ENCODE assay signal across 27 mouse cellular contexts in genomic region chr5:98801495-98801894, GRCm38 (mm10). TPM values are rescaled to one million over a fixed set of nuclear protein-coding genes. Genes with fewer than 3 reads are reported as not detected.
DNase-seq lines count a peak whose midpoint lies in the region; ATAC-seq and TF ChIP-seq lines count a peak whose summit lies in the region.
"Had no signal": no experiment of that assay in that cellular context is flagged by ENCODE, and none has a peak within 500 bp of the region (broad histone marks: within the 10 kb centered on the region; RNA-seq: fewer than 3 reads in every experiment).

No protein-coding gene starts in this region.

- no peaks in the 10 kb centered on the region for H3K4me1 ChIP-seq in hindbrain, postnatal 0 days (ENCODE audit: insufficient read depth, low read length)
- H3K4me1 ChIP-seq in hindbrain, embryonic 16.5 days (ENCODE audit: control insufficient read depth, insufficient read depth, low read depth, low read length): no peaks in the 10 kb centered on the region
- H3K4me1 ChIP-seq in midbrain, postnatal 0 days (ENCODE audit: insufficient read depth, low read length): no peaks in the 10 kb centered on the region
- H3K4me1 ChIP-seq: embryonic facial prominence, embryonic 10.5 days; embryonic facial prominence, embryonic 13.5 days; forebrain, embryonic 15.5 days; heart, embryonic 12.5 days; heart, embryonic 15.5 days had no signal

- H3K27me3 ChIP-seq in hindbrain, postnatal 0 days (ENCODE audit: insufficient read depth, low read length): no peaks in the 10 kb centered on the region
- no peaks in the 10 kb centered on the region for H3K27me3 ChIP-seq in hindbrain, embryonic 16.5 days (replicated peaks; ENCODE audit: control insufficient read depth, insufficient read depth, low read length)
- H3K27me3 ChIP-seq in midbrain, postnatal 0 days (ENCODE audit: insufficient read depth, low read length): no peaks in the 10 kb centered on the region
- H3K27me3 ChIP-seq: embryonic facial prominence, embryonic 13.5 days; forebrain, embryonic 12.5 days; forebrain, embryonic 15.5 days; heart, embryonic 12.5 days; heart, embryonic 15.5 days; hindbrain, embryonic 13.5 days had no signal

- H3K4me3 ChIP-seq in hindbrain, postnatal 0 days (ENCODE audit: low read length): no peak overlapping the region
- no peak overlapping the region for H3K4me3 ChIP-seq in hindbrain, embryonic 16.5 days (ENCODE audit: low read length)
- H3K4me3 ChIP-seq in midbrain, postnatal 0 days (ENCODE audit: low read depth, low read length): no peak overlapping the region
- H3K4me3 ChIP-seq: embryonic facial prominence, embryonic 10.5 days; embryonic facial prominence, embryonic 13.5 days; erythroblast, embryonic 14.5 days; forebrain, embryonic 12.5 days; forebrain, embryonic 15.5 days; heart, embryonic 12.5 days; heart, embryonic 15.5 days; hindbrain, embryonic 13.5 days had no signal

- WGBS in hindbrain, postnatal 0 days: 39% methylated on average over 5 of the region's 5 CpGs
- WGBS in hindbrain, embryonic 16.5 days: 42% methylated on average over 5 of the region's 5 CpGs
- 24% methylated on average over 5 of the region's 5 CpGs for WGBS in midbrain, postnatal 0 days

- H3K27ac ChIP-seq in hindbrain, postnatal 0 days: no peak overlapping the region
- H3K27ac ChIP-seq in hindbrain, embryonic 16.5 days (ENCODE audit: low read depth, low read length): no peak overlapping the region
- no peak overlapping the region for H3K27ac ChIP-seq in midbrain, postnatal 0 days (ENCODE audit: low read depth, low read length)
- H3K27ac ChIP-seq: embryonic facial prominence, embryonic 10.5 days; embryonic facial prominence, embryonic 13.5 days; forebrain, embryonic 12.5 days; forebrain, embryonic 15.5 days; heart, embryonic 15.5 days; hindbrain, embryonic 13.5 days had no signal

- H3K36me3 ChIP-seq in hindbrain, postnatal 0 days (ENCODE audit: insufficient read depth, low read length): no peaks in the 10 kb centered on the region
- no peaks in the 10 kb centered on the region for H3K36me3 ChIP-seq in hindbrain, embryonic 16.5 days (ENCODE audit: control insufficient read depth, insufficient read depth, low read length)
- no peaks in the 10 kb centered on the region for H3K36me3 ChIP-seq in midbrain, postnatal 0 days (ENCODE audit: insufficient read depth, low read length)
- H3K36me3 ChIP-seq: embryonic facial prominence, embryonic 10.5 days; embryonic facial prominence, embryonic 13.5 days; forebrain, embryonic 12.5 days; forebrain, embryonic 15.5 days; heart, embryonic 12.5 days; heart, embryonic 15.5 days; hindbrain, embryonic 13.5 days had no signal

- no peak overlapping the region for H3K9ac ChIP-seq in hindbrain, postnatal 0 days (replicated peaks; ENCODE audit: low read length)
- no peak overlapping the region for H3K9ac ChIP-seq in hindbrain, embryonic 16.5 days (ENCODE audit: low read depth, low read length)
- no peak overlapping the region for H3K9ac ChIP-seq in midbrain, postnatal 0 days (replicated peaks; ENCODE audit: low read length, poor library complexity, severe bottlenecking)
- H3K9ac ChIP-seq: embryonic facial prominence, embryonic 13.5 days; forebrain, embryonic 12.5 days; forebrain, embryonic 15.5 days; heart, embryonic 12.5 days; heart, embryonic 15.5 days; hindbrain, embryonic 13.5 days had no signal

- TF ChIP-seq CTCF in hindbrain, postnatal 0 days (IDR thresholded peaks at IDR 0.05; ENCODE audit: low read depth): no peak
- TF ChIP-seq CTCF in brain, embryonic 14.5 days (IDR thresholded peaks at IDR 0.05; ENCODE audit: borderline replicate concordance, extremely low read depth, insufficient read depth, insufficient read length): no peak
- TF ChIP-seq CTCF in midbrain, postnatal 0 days (IDR thresholded peaks at IDR 0.05): no peak

- no peaks in the 10 kb centered on the region for H3K9me3 ChIP-seq in hindbrain, postnatal 0 days (ENCODE audit: low read length)
- H3K9me3 ChIP-seq in hindbrain, embryonic 16.5 days (ENCODE audit: control insufficient read depth, low read length): no peaks in the 10 kb centered on the region
- no peaks in the 10 kb centered on the region for H3K9me3 ChIP-seq in midbrain, postnatal 0 days (ENCODE audit: low read length)
- H3K9me3 ChIP-seq: embryonic facial prominence, embryonic 10.5 days; embryonic facial prominence, embryonic 13.5 days; forebrain, embryonic 12.5 days; forebrain, embryonic 15.5 days; heart, embryonic 12.5 days; heart, embryonic 15.5 days; hindbrain, embryonic 13.5 days had no signal

- no peak for TF ChIP-seq POLR2A in brain, embryonic 14.5 days (IDR thresholded peaks at IDR 0.05; ENCODE audit: borderline replicate concordance, extremely low read depth, insufficient read depth, insufficient read length, poor library complexity, severe bottlenecking)

- no peak for ATAC-seq in hindbrain, postnatal 0 days
- ATAC-seq in hindbrain, embryonic 16.5 days: no peak
- no peak for ATAC-seq in midbrain, postnatal 0 days (ENCODE audit: low FRiP score)
- ATAC-seq: activated CD4-positive, CD25-positive, alpha-beta regulatory T cell, adult 4 months; forebrain, embryonic 15.5 days had no signal

- H3K4me2 ChIP-seq in hindbrain, postnatal 0 days (ENCODE audit: low read depth, low read length): no peak overlapping the region
- H3K4me2 ChIP-seq in hindbrain, embryonic 16.5 days (ENCODE audit: low read length): no peak overlapping the region
- H3K4me2 ChIP-seq in midbrain, postnatal 0 days (ENCODE audit: low read depth, low read length, poor library complexity, severe bottlenecking): no peak overlapping the region
- H3K4me2 ChIP-seq: embryonic facial prominence, embryonic 13.5 days; forebrain, embryonic 12.5 days; forebrain, embryonic 15.5 days; heart, embryonic 12.5 days; heart, embryonic 15.5 days; hindbrain, embryonic 13.5 days had no signal

- peak; percentile 7 for DNase-seq in embryo, embryonic 11 days
- no peak for DNase-seq in embryo, embryonic 10 days (ENCODE audit: low spot score)
- peak; percentile 18 for DNase-seq in hindbrain, postnatal 0 days (ENCODE audit: low spot score)
- DNase-seq in brain, embryonic 14.5 days (ENCODE audit: low read depth): peak; percentile 54
- DNase-seq in midbrain, postnatal 0 days (ENCODE audit: low spot score): peak; percentile 17
- no peak for DNase-seq in lung, postnatal 4 days
- DNase-seq in right cerebral cortex, postnatal 36 days (ENCODE audit: low spot score in 2 of 2): no peak
- DNase-seq: adrenal gland, adult 8-10 months; adrenal gland, postnatal 25 days; cerebellum, adult 18-20 months; cerebellum, adult 9-10 months; cerebellum, postnatal 14 days; gastrocnemius, postnatal 25 days; heart, adult 18-20 months; heart, postnatal 10 days; heart, postnatal 36 days had no signal

RNA-seq across cellular contexts. Expression of gene Bmp3, which starts 52.7 kb away (rescaled TPM):
- total RNA-seq in hindbrain, postnatal 0 days (2014; rRNA removed): 4.8 and 8.4 TPM in 2 replicates
- 1.1 and 1.6 TPM in 2 replicates for polyA plus RNA-seq in hindbrain, postnatal 0 days (2015; fragmentation: Nextera tagmentation; extraction: Ambion mirVana)
- polyA plus RNA-seq in hindbrain, embryonic 16.5 days (2015; fragmentation: Nextera tagmentation; extraction: Ambion mirVana): 1.9 and 2.7 TPM in 2 replicates
- 1.5 and 1.9 TPM in 2 replicates for polyA plus RNA-seq in brain, embryonic 14.5 days (2012; rRNA removed)
- total RNA-seq in midbrain, postnatal 0 days (2014; rRNA removed): 4.5 and 4.6 TPM in 2 replicates
- 1.4 and 1.7 TPM in 2 replicates for polyA plus RNA-seq in midbrain, postnatal 0 days (2015; fragmentation: Nextera tagmentation; extraction: Ambion mirVana)
- total RNA-seq: ES-E14 had no signal
- polyA plus RNA-seq: activated CD4-positive, CD25-positive, alpha-beta regulatory T cell, adult 4 months; erythroblast, embryonic 14.5 days had no signal

Comparison
In these comparisons a context has a peak if more than half of its experiments do, and no peak if none do; other contexts are left out.
1. DNase-seq: peak in embryo, embryonic 11 days (single experiment), hindbrain, postnatal 0 days (single experiment), brain, embryonic 14.5 days (single experiment) and midbrain, postnatal 0 days (single experiment); none in embryo, embryonic 10 days (single experiment), lung, postnatal 4 days (0 of 2) and right cerebral cortex, postnatal 36 days (0 of 2).